In genomic region chr7:113214245-113215169, GRCm38 (mm10) we compare ENCODE assay signal across 15 mouse cellular contexts. TPM values are rescaled to one million over a fixed set of nuclear protein-coding genes. Genes with fewer than 3 reads are reported as not detected.
DNase-seq lines count a peak whose midpoint lies in the region; ATAC-seq and TF ChIP-seq lines count a peak whose summit lies in the region.
"Had no signal": no experiment of that assay in that cellular context is flagged by ENCODE, and none has a peak within 500 bp of the region (broad histone marks: within the 10 kb centered on the region; RNA-seq: fewer than 3 reads in every experiment).

No protein-coding gene starts in this region.

- peaks cover 17% of the 10 kb centered on the region for H3K4me1 ChIP-seq in liver, adult 2 months (ENCODE audit: control insufficient read depth, insufficient read depth, low read length)
- H3K4me1 ChIP-seq in liver, embryonic 12.5 days = no peaks in the 10 kb centered on the region
- peaks cover 8% of the 10 kb centered on the region for H3K4me1 ChIP-seq in stomach, embryonic 16.5 days (ENCODE audit: control insufficient read depth, insufficient read depth, low read length)

- H3K27me3 ChIP-seq in liver, adult 2 months (ENCODE audit: control insufficient read depth, insufficient read depth, low read length) = no peaks in the 10 kb centered on the region
- peaks cover 42% of the 10 kb centered on the region for H3K27me3 ChIP-seq in liver, embryonic 12.5 days (replicated peaks)
- no peaks in the 10 kb centered on the region; the same call in 1 of the 2 replicates for H3K27me3 ChIP-seq in stomach, embryonic 16.5 days (ENCODE audit: control insufficient read depth, insufficient read depth, low read length)

- no peak for TF ChIP-seq CTCF in liver, adult 2 months (IDR thresholded peaks at IDR 0.05; ENCODE audit: low read depth, low read length)

- no peaks in the 10 kb centered on the region for H3K9me3 ChIP-seq in liver, embryonic 12.5 days (replicated peaks)
- no peaks in the 10 kb centered on the region for H3K9me3 ChIP-seq in stomach, embryonic 16.5 days (replicated peaks; ENCODE audit: control insufficient read depth, low read length)
- H3K9me3 ChIP-seq: heart, embryonic 13.5 days; midbrain, embryonic 12.5 days had no signal

- no peak overlapping the region for H3K4me2 ChIP-seq in liver, embryonic 12.5 days
- no peak overlapping the region for H3K4me2 ChIP-seq in stomach, embryonic 16.5 days (ENCODE audit: low read depth, low read length)
- H3K4me2 ChIP-seq: heart, embryonic 13.5 days; hindbrain, embryonic 14.5 days; midbrain, embryonic 12.5 days had no signal

- DNase-seq in adrenal gland, adult 2 months = peak; percentile 54
- no peak for DNase-seq in adrenal gland, postnatal 14 days
- DNase-seq in liver, adult 2 months (ENCODE audit: extremely low read depth, low read depth, low spot score) = peak; percentile 51
- DNase-seq in cerebellum, postnatal 10 days = peak; percentile 55 to 61
- DNase-seq in layer of hippocampus, adult 9-10 months (ENCODE audit: low spot score) = no peak
- no peak for DNase-seq in gastrocnemius, postnatal 10 days
- DNase-seq: gastrocnemius, postnatal 14 days; liver; lung, postnatal 10 days; spleen, adult 18-20 months had no signal

- ATAC-seq in liver, embryonic 12.5 days = no peak
- ATAC-seq in stomach, embryonic 16.5 days (ENCODE audit: insufficient read depth, low FRiP score) = peak; percentile 53; the same call in 1 of the 2 replicates

- 0 out of 2 replicates have a peak overlapping the region, but pooled peaks have one; percentile 32 for H3K27ac ChIP-seq in liver, adult 2 months (replicated peaks; ENCODE audit: insufficient read depth, low read depth, low read length)
- no peak overlapping the region for H3K27ac ChIP-seq in liver, embryonic 12.5 days
- H3K27ac ChIP-seq in stomach, embryonic 16.5 days (ENCODE audit: low read length) = no peak overlapping the region
- H3K27ac ChIP-seq: heart, embryonic 13.5 days; hindbrain, embryonic 14.5 days; midbrain, embryonic 12.5 days had no signal

- H3K9ac ChIP-seq in liver, adult 2 months (ENCODE audit: low read depth, low read length) = no peak overlapping the region
- no peak overlapping the region for H3K9ac ChIP-seq in liver, embryonic 12.5 days
- H3K9ac ChIP-seq in stomach, embryonic 16.5 days (ENCODE audit: low read length) = no peak overlapping the region
- H3K9ac ChIP-seq: heart, embryonic 13.5 days; hindbrain, embryonic 14.5 days; midbrain, embryonic 12.5 days had no signal

- H3K4me3 ChIP-seq in liver, adult 2 months (ENCODE audit: insufficient read depth, low read depth, low read length) = no peak overlapping the region
- no peak overlapping the region for H3K4me3 ChIP-seq in liver, embryonic 12.5 days
- H3K4me3 ChIP-seq in stomach, embryonic 16.5 days (replicated peaks; ENCODE audit: low read length) = no peak overlapping the region
- H3K4me3 ChIP-seq: heart, embryonic 13.5 days; midbrain, embryonic 12.5 days had no signal

- no peaks in the 10 kb centered on the region for H3K36me3 ChIP-seq in liver, adult 2 months (ENCODE audit: control insufficient read depth, insufficient read depth, low read length)
- no peaks in the 10 kb centered on the region for H3K36me3 ChIP-seq in liver, embryonic 12.5 days
- H3K36me3 ChIP-seq in stomach, embryonic 16.5 days (ENCODE audit: control insufficient read depth, insufficient read depth, low read length) = no peaks in the 10 kb centered on the region
- H3K36me3 ChIP-seq: heart, embryonic 13.5 days; midbrain, embryonic 12.5 days had no signal

- peaks cover 64% of the 10 kb centered on the region for H3K79me2 ChIP-seq in liver, adult 2 months (ENCODE audit: control insufficient read depth, insufficient read depth, low read length)

- WGBS in liver, adult 2 months = 39% methylated on average over 6 of the region's 6 CpGs
- 47% methylated on average over 6 of the region's 6 CpGs for WGBS in liver, embryonic 12.5 days (ENCODE audit: insufficient replicate concordance)
- WGBS in stomach, embryonic 16.5 days = 34% methylated on average over 6 of the region's 6 CpGs

- no peak for TF ChIP-seq POLR2A in liver, adult 2 months (IDR thresholded peaks at IDR 0.05; ENCODE audit: extremely low read depth, insufficient read depth, low read length)

RNA-seq across cellular contexts. Expression of gene Arntl, which starts 7.2 kb away (rescaled TPM):
- total RNA-seq in adrenal gland, adult 2 months (2021) = 10 to 100 TPM; 10.3 to 58.8 TPM
- polyA plus RNA-seq in adrenal gland, adult 2 months (2012; rRNA removed) = 3.4 and 5.4 TPM in 2 replicates
- total RNA-seq in adrenal gland, postnatal 14 days (2021) = 30.6 and 41.6 TPM in 2 replicates
- total RNA-seq in liver, adult 2 months (2014; rRNA removed) = 1.3 and 2.2 TPM in 2 replicates
- 8.0 and 10.0 TPM in 2 replicates for polyA plus RNA-seq in liver, adult 2 months (2012; rRNA removed)
- 5.4 and 5.7 TPM in 2 replicates for polyA plus RNA-seq in liver, embryonic 12.5 days (2016; fragmentation: Nextera tagmentation; extraction: Ambion mirVana)
- polyA plus RNA-seq in stomach, embryonic 16.5 days (2015; fragmentation: Nextera tagmentation; extraction: Ambion mirVana) = 14.1 TPM in 2 replicates
- 10 to 100 TPM in 1 of 2 experiments, 1 to 10 TPM in 1; 9.4 to 11.4 TPM for total RNA-seq in gastrocnemius, postnatal 10 days (2021)

Comparison
In these comparisons a context has a peak if more than half of its experiments do, and no peak if none do; other contexts are left out.
1. DNase-seq: peak in adrenal gland, adult 2 months (single experiment), liver, adult 2 months (single experiment) and cerebellum, postnatal 10 days (2 of 2); none in adrenal gland, postnatal 14 days (single experiment), layer of hippocampus, adult 9-10 months (single experiment) and gastrocnemius, postnatal 10 days (single experiment).